Mouse (Mus musculus) stomach, embryonic 14.5 days (tissue): ENCODE measurements around the gene Tomm6. TPM values are rescaled to one million over a fixed set of nuclear protein-coding genes. Genes with fewer than 3 reads are reported as not detected.

ENCODE experiments used
- ATAC-seq: fragments of 200-750 bp; cut with Nextera tagmentation; 2 replicates; pipeline ENCODE4 v1.8.0; 2017; ENCODE audit warnings: low read depth, moderate TSS enrichment; ENCODE audit not compliant: insufficient number of reproducible peaks, insufficient read depth, low FRiP score
- H3K27ac ChIP-seq: fragments of 300-500 bp; sonication (generic); 2 replicates; pipeline ENCODE4 v1.5.1; 2014; ENCODE audit warnings: mild to moderate bottlenecking, low read length, moderate library complexity, mixed read lengths
- H3K27me3 ChIP-seq: fragments of 300-500 bp; sonication (generic); 2 replicates; pipeline ENCODE4 v1.6.1; 2014; ENCODE audit warnings: low read length, control low read depth, mixed read lengths; ENCODE audit not compliant: control insufficient read depth, insufficient read depth
- H3K36me3 ChIP-seq: fragments of 300-500 bp; sonication (generic); 2 replicates; pipeline ENCODE4 v1.6.1; 2014; ENCODE audit warnings: mild to moderate bottlenecking, control low read depth, low read length, moderate library complexity, mixed read lengths; ENCODE audit not compliant: control insufficient read depth, insufficient read depth
- H3K4me1 ChIP-seq: fragments of 300-500 bp; sonication (generic); 2 replicates; pipeline ENCODE4 v1.6.1; 2014; ENCODE audit warnings: low read length, control low read depth, mixed read lengths; ENCODE audit not compliant: control insufficient read depth, insufficient read depth
- H3K4me2 ChIP-seq: fragments of 300-500 bp; sonication (generic); replicated peaks from 2 replicates; pipeline ENCODE4 v1.6.1; 2014; ENCODE audit warnings: low read depth, low read length, control low read depth
- H3K4me3 ChIP-seq: fragments of 300-500 bp; sonication (generic); 2 replicates; pipeline ENCODE4 v1.5.1; 2014; ENCODE audit warnings: low read depth, low read length, control low read depth
- H3K9ac ChIP-seq: fragments of 300-500 bp; sonication (generic); replicated peaks from 2 replicates; pipeline ENCODE4 v1.6.1; 2014; ENCODE audit warnings: low read depth, mild to moderate bottlenecking, control low read depth, low read length, moderate library complexity, mixed read lengths
- H3K9me3 ChIP-seq: fragments of 300-500 bp; sonication (generic); 2 replicates; pipeline ENCODE4 v1.6.1; 2016; ENCODE audit warnings: low read depth, low read length, control low read depth; ENCODE audit not compliant: control insufficient read depth
- WGBS: fragments of 180-500 bp; shearing (Covaris S2); extraction: QIAGEN DNeasy Blood & Tissue Kit; methylation state at CpG from one replicate; pipeline ENCODE4 v1.1.7; 2014; 5-methylcytosine and 5-hydroxymethylcytosine counted together
- polyA plus RNA-seq: library from polyadenylated mRNA; unstranded; fragments of >200 nt; fragmentation: Nextera tagmentation; extraction: Ambion mirVana; gene quantifications from 2 replicates; pipeline ENCODE4 v1.2.1, GENCODE M21; 2014

The Tomm6 gene
- polyA plus RNA-seq: 416 and 439 TPM in 2 replicates

- peaks cover 19% of the 10 kb centered on the region for H3K36me3 ChIP-seq
Observed at GRCm38 (mm10) chr17:47688344-47688607, at the start of gene Tomm6. TSS of gene Tomm6 (minus strand) at chr17:47688386.

GRCm38 (mm10) chr17:47737271-47738065 lies 49.3 kb upstream of the Tomm6 start:
- ATAC-seq: peak; percentile 88
- peak overlapping the region; percentile 60 for H3K9ac ChIP-seq
- no peaks in the 10 kb centered on the region for H3K27me3 ChIP-seq
- H3K4me1 ChIP-seq: peaks cover 6% of the 10 kb centered on the region; the same call in 1 of the 2 replicates
- under 1% methylated on average over 37 of the region's 60 CpGs for WGBS
- peak overlapping the region; percentile 52 for H3K27ac ChIP-seq
- no peaks in the 10 kb centered on the region for H3K36me3 ChIP-seq
- peak overlapping the region; percentile 97 for H3K4me2 ChIP-seq
- H3K9me3 ChIP-seq: no peaks in the 10 kb centered on the region
- H3K4me3 ChIP-seq: peak overlapping the region; percentile 78

More at GRCm38 (mm10) chr17:47688344-47688607, at the start of gene Tomm6:
- H3K27me3 ChIP-seq: no peaks in the 10 kb centered on the region
- WGBS: under 1% methylated on average over 9 of the region's 9 CpGs
- peak within 1 kb of the TSS; percentile 79 for H3K27ac ChIP-seq
- peak within 1 kb of the TSS; percentile 74 for H3K9ac ChIP-seq
- no peak for ATAC-seq
- peak within 1 kb of the TSS; percentile 89 for H3K4me3 ChIP-seq
- H3K4me1 ChIP-seq: peaks cover 14% of the 10 kb centered on the region
- H3K9me3 ChIP-seq: no peaks in the 10 kb centered on the region
- peak within 1 kb of the TSS; percentile 97 for H3K4me2 ChIP-seq

DNA sequence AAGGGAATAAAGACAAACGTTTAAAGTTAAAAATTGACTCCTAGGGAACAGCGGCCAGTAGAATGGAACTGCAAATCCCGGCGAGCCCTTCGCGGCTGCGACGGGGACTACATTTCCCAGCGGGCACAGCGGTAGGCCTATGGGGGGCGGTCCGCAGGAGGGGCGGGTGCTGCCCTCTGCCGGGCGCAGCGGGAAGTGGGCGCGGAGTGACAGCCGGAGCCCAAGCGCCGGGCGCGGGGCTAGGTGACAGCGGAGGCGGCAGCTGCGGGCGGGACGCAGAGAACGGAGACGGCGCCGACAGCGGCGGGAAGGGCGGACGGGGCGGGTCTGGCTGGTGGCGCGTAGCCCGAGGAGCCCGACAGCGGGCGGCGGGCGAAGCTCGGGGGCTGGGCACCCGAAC lies 48.7 kb upstream of the Tomm6 start, which contains the start of gene Tfeb:
TSS of gene Tfeb (plus strand) at position 175 of the 400 bp plus-strand sequence.
- Histone ChIP-seq H3K27ac (peak within 1 kb of the TSS; percentile 52), H3K36me3 (no peaks in the 10 kb centered on the region), H3K4me3 (peak within 1 kb of the TSS; percentile 78), H3K27me3 (no peaks in the 10 kb centered on the region), H3K9me3 (no peaks in the 10 kb centered on the region), H3K4me2 (peak within 1 kb of the TSS; percentile 97), H3K4me1 (peaks cover 6% of the 10 kb centered on the region; the same call in 1 of the 2 replicates), H3K9ac (peak within 1 kb of the TSS; percentile 60)
- WGBS: under 1% methylated on average over 30 of the region's 47 CpGs
- peak; percentile 67 for ATAC-seq

GRCm38 (mm10) chr17:47735553-47736100 lies 47.4 kb upstream of the Tomm6 start:
- Histone ChIP-seq H3K27me3 (no peaks in the 10 kb centered on the region), H3K4me3 (no peak overlapping the region), H3K4me1 (peaks cover 6% of the 10 kb centered on the region; the same call in 1 of the 2 replicates), H3K36me3 (no peaks in the 10 kb centered on the region), H3K27ac (no peak overlapping the region), H3K4me2 (no peak overlapping the region), H3K9me3 (no peaks in the 10 kb centered on the region), H3K9ac (no peak overlapping the region)
- ATAC-seq: no peak
- WGBS: 69% methylated on average over 14 of the region's 14 CpGs

DNA sequence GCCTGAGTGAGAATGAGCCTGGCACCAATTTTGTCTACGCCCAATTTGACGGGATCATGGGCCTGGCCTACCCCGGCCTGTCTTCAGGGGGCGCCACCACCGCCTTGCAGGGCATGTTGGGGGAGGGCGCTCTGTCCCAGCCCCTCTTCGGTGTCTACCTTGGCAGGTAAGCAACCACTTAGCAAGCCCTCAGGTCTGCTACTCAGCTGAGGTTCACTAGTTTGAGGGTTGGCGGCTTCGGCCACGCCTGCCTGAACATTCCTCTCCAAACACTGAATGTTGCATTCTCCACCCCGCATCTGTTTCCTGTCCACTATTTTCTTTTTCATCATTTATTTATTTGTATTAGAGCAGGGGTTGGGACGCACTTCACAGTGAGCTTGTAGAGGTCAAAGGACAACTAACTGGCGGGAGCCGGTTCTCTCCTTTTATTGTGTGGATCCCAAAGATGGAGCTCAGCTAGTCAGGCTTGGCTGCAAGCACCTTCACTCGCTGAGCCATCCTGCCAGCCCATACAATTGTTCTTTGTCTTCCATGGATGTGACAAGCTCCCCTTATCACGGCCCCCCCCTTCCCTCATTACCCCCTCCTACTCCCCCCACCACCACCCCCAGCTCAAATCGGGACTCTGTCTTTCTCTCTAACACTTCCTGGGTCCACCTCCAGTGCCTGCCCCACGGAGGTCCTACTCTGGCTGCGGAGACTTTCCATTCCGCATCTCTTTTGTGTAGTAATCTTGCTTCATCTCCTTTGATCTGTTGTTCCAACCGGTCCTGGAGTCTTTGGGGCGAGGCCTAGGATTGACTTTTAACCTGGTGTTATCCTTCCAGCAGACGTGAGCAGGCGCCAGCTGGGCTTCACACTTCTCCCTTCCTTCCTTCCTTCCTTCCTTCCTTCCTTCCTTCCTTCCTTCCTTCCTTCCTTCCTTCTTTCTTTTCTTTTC lies 42.7 kb upstream of the Tomm6 start:
- Histone ChIP-seq H3K9me3 (no peaks in the 10 kb centered on the region), H3K27me3 (no peaks in the 10 kb centered on the region), H3K4me3 (no peak overlapping the region), H3K9ac (no peak overlapping the region), H3K4me2 (no peak overlapping the region), H3K27ac (no peak overlapping the region), H3K36me3 (no peaks in the 10 kb centered on the region), H3K4me1 (no peaks in the 10 kb centered on the region)
- no peak for ATAC-seq
- 53% methylated on average over 24 of the region's 24 CpGs for WGBS

DNA sequence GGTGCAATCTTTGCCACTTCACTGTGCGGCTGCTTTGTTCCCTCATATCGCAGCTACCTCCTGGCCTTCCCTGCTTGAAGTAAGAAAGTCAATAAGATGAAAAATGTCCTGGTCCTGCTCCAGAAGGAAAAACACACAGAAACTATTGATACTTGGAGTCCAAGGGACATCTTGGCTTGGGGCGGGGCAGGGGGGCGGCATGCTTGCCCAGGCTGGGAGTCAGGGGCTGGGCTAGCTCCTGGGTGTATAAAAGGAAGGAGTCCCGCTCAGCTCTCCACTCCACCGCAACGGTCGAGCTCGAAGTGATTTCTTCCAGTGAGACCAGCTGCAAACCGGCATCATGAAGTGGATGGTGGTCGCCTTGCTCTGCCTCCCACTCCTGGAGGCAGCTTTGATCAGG lies 38.4 kb upstream of the Tomm6 start, which contains the start of gene Pgc:
TSS of gene Pgc (plus strand) at position 277 of the 400 bp plus-strand sequence.
- H3K9ac ChIP-seq: no peak within 1 kb of the TSS
- H3K36me3 ChIP-seq: no peaks in the 10 kb centered on the region
- WGBS: 63% methylated on average over 11 of the region's 11 CpGs
- H3K27me3 ChIP-seq: no peaks in the 10 kb centered on the region
- no peak for ATAC-seq
- H3K4me3 ChIP-seq: no peak within 1 kb of the TSS
- H3K4me2 ChIP-seq: no peak within 1 kb of the TSS
- no peaks in the 10 kb centered on the region for H3K4me1 ChIP-seq
- H3K27ac ChIP-seq: no peak within 1 kb of the TSS
- H3K9me3 ChIP-seq: no peaks in the 10 kb centered on the region

DNA sequence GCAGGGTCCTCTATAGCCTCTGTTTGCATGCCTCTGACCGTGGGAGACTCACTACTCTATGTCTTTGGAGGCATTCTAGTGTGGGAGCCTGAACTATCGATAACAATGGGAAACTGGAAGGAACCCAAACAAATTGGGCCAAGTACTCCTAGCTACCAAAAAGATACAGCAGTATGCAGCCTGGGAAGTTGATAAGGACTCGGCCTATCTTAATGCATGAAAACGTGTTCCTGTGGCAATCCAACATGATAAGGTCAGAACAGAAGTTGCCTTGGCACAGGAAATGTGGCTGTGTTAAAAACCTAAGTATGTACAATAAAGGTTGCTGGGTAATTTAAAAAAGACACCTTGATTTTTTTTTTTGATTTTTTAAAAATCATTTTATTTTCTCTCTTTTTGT lies 33.0 kb upstream of the Tomm6 start:
- H3K4me1 ChIP-seq: no peaks in the 10 kb centered on the region
- H3K9ac ChIP-seq: no peak overlapping the region
- H3K4me3 ChIP-seq: no peak overlapping the region
- no peaks in the 10 kb centered on the region for H3K9me3 ChIP-seq
- H3K27ac ChIP-seq: no peak overlapping the region
- H3K27me3 ChIP-seq: no peaks in the 10 kb centered on the region
- ATAC-seq: no peak
- H3K36me3 ChIP-seq: no peaks in the 10 kb centered on the region
- 81% methylated on average over 4 of the region's 4 CpGs for WGBS
- no peak overlapping the region for H3K4me2 ChIP-seq

- H3K36me3 ChIP-seq: no peaks in the 10 kb centered on the region
- no peak overlapping the region for H3K4me3 ChIP-seq
- H3K4me1 ChIP-seq: no peaks in the 10 kb centered on the region
- no peaks in the 10 kb centered on the region for H3K9me3 ChIP-seq
- ATAC-seq: no peak
- H3K27me3 ChIP-seq: no peaks in the 10 kb centered on the region
- H3K27ac ChIP-seq: no peak overlapping the region
- WGBS: 53% methylated on average over 3 of the region's 3 CpGs
- H3K4me2 ChIP-seq: no peak overlapping the region
- H3K9ac ChIP-seq: no peak overlapping the region
Observed at GRCm38 (mm10) chr17:47715037-47715436, 26.9 kb upstream of the Tomm6 start.
